Mouse (Mus musculus) kidney, adult 11 months (tissue): ENCODE results near the gene Fnbp1l.

ENCODE experiments used
- DNase-seq: peaks from one replicate; pipeline ENCODE4 v3.0.0; 2022

The Fnbp1l gene

GRCm38 (mm10) chr3:122618991-122619930 is at the start of gene Fnbp1l:
TSS of gene Fnbp1l (minus strand) at chr3:122619715.
- peak; percentile 72 for DNase-seq

GRCm38 (mm10) chr3:122660795-122661194 is 41.3 kb upstream of the Fnbp1l start:
- no peak for DNase-seq

- no peak for DNase-seq
Observed at GRCm38 (mm10) chr3:122659261-122659917, 39.9 kb upstream of the Fnbp1l start.

- peak; percentile 45 for DNase-seq
Observed at GRCm38 (mm10) chr3:122647195-122647837, 27.8 kb upstream of the Fnbp1l start.

GRCm38 (mm10) chr3:122640286-122640685 is 20.8 kb upstream of the Fnbp1l start:
- DNase-seq, result no peak

GRCm38 (mm10) chr3:122639197-122639475 is 19.6 kb upstream of the Fnbp1l start:
- DNase-seq, result no peak

GRCm38 (mm10) chr3:122638329-122639196 is 19.0 kb upstream of the Fnbp1l start:
- peak; percentile 96 for DNase-seq

GRCm38 (mm10) chr3:122637280-122637679 is 17.8 kb upstream of the Fnbp1l start:
- DNase-seq, result no peak

- DNase-seq, result peak; percentile 73
Observed at GRCm38 (mm10) chr3:122635246-122635645, 15.7 kb upstream of the Fnbp1l start.

- peak; percentile 80 for DNase-seq
Observed at GRCm38 (mm10) chr3:122629580-122629979, 10.1 kb upstream of the Fnbp1l start.

GRCm38 (mm10) chr3:122628956-122629355 is 9.4 kb upstream of the Fnbp1l start:
- DNase-seq, result no peak

GRCm38 (mm10) chr3:122628546-122628945 is 9.0 kb upstream of the Fnbp1l start:
- DNase-seq, result no peak

- DNase-seq, result peak; percentile 50
Observed at GRCm38 (mm10) chr3:122627846-122628245, 8.3 kb upstream of the Fnbp1l start.

- DNase-seq, result peak; percentile 90
Observed at GRCm38 (mm10) chr3:122624591-122624990, 5.1 kb upstream of the Fnbp1l start.

GRCm38 (mm10) chr3:122620285-122620931 is 893 bp upstream of the Fnbp1l start:
- peak; percentile 80 for DNase-seq

- DNase-seq, result peak; percentile 53
Observed at GRCm38 (mm10) chr3:122619931-122620284, 393 bp upstream of the Fnbp1l start.

- DNase-seq, result peak; percentile 65
Observed at GRCm38 (mm10) chr3:122618402-122618801, 1.1 kb downstream of the Fnbp1l start.

- DNase-seq, result no peak
Observed at GRCm38 (mm10) chr3:122617613-122618340, 1.7 kb downstream of the Fnbp1l start.

- no peak for DNase-seq
Observed at GRCm38 (mm10) chr3:122612537-122612936, 7.0 kb downstream of the Fnbp1l start.

GRCm38 (mm10) chr3:122611761-122612160 is 7.8 kb downstream of the Fnbp1l start:
- DNase-seq, result no peak

GRCm38 (mm10) chr3:122606105-122606801 is 13.3 kb downstream of the Fnbp1l start:
- DNase-seq, result no peak
